Mouse (Mus musculus) embryonic facial prominence, embryonic 10.5 days (tissue): Measurements from ENCODE around the gene Tmtc2. TPM values are rescaled to one million over a fixed set of nuclear protein-coding genes. Genes with fewer than 3 reads are reported as not detected.

Experiments
- DNase-seq: peaks from one replicate; pipeline ENCODE4 v3.0.0-alpha.2; 2017; ENCODE audit warnings: low spot score
- H3K27ac ChIP-seq: fragments of 300-500 bp; sonication (generic); replicated peaks from 2 replicates; pipeline ENCODE4 v1.5.1; 2016; ENCODE audit warnings: mild to moderate bottlenecking
- H3K27me3 ChIP-seq: fragments of 300-500 bp; sonication (generic); replicated peaks from 2 replicates; pipeline ENCODE4 v1.6.1; 2016; ENCODE audit warnings: low read depth, mild to moderate bottlenecking; ENCODE audit not compliant: poor library complexity, severe bottlenecking
- H3K36me3 ChIP-seq: fragments of 300-500 bp; sonication (generic); replicated peaks from 2 replicates; pipeline ENCODE4 v1.6.1; 2016; ENCODE audit warnings: mild to moderate bottlenecking, moderate library complexity
- H3K4me1 ChIP-seq: fragments of 300-500 bp; sonication (generic); 2 replicates; pipeline ENCODE4 v1.6.1; 2016
- H3K4me3 ChIP-seq: fragments of 300-500 bp; sonication (generic); 2 replicates; pipeline ENCODE4 v1.5.1; 2016; ENCODE audit warnings: mild to moderate bottlenecking, moderate library complexity
- H3K9me3 ChIP-seq: fragments of 300-500 bp; sonication (generic); 2 replicates; pipeline ENCODE4 v1.6.1; 2016; ENCODE audit warnings: mild to moderate bottlenecking
- WGBS: fragments of 180-500 bp; shearing (Covaris S2); methylation state at CpG from one replicate; pipeline ENCODE4 v1.1.7; 2016; 5-methylcytosine and 5-hydroxymethylcytosine counted together
- polyA plus RNA-seq: library from polyadenylated mRNA; unstranded; fragments of >200 nt; fragmentation: Nextera tagmentation; extraction: Ambion mirVana; gene quantifications from 2 replicates; pipeline ENCODE4 v1.2.1, GENCODE M21; 2016

Tmtc2 gene
- polyA plus RNA-seq, 1 experiment from 2014 or later, result 8.5 TPM

DNA sequence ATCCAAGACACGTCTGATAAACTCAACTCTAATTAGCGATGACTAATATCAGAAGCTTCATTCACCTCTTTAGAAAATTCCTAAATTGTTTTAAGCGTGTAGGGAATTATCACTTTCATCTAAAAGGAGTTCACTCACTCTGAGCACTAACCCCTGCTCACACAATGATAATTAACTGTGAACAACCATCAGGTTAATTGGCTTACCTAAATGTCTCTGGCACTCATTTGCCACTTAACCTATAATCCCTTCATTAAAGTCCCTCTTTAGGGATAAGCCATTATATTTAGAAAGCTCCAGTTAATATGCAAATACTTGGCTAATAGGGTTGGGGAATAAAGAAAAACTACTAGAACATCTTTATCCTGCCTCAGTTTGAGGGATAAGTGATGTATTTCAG lies 151.1 kb downstream of the Tmtc2 start:
- 56% methylated on average over 3 of the region's 3 CpGs for WGBS

GRCm38 (mm10) chr10:105417845-105418383 lies 156.3 kb downstream of the Tmtc2 start:
- H3K4me3 ChIP-seq, result no peak overlapping the region
- H3K27me3 ChIP-seq, result no peaks in the 10 kb centered on the region
- WGBS, result 91% methylated on average over 15 of the region's 15 CpGs
- H3K9me3 ChIP-seq, result no peaks in the 10 kb centered on the region
- no peaks in the 10 kb centered on the region for H3K4me1 ChIP-seq
- DNase-seq, result no peak
- H3K27ac ChIP-seq, result no peak overlapping the region
- peaks cover 19% of the 10 kb centered on the region for H3K36me3 ChIP-seq

More for the DNA sequence above, 151.1 kb downstream of the Tmtc2 start:
- Histone ChIP-seq H3K9me3 (no peaks in the 10 kb centered on the region), H3K27me3 (no peaks in the 10 kb centered on the region), H3K4me1 (peaks cover 14% of the 10 kb centered on the region), H3K36me3 (peaks cover 12% of the 10 kb centered on the region; the same call in 1 of the 2 replicates), H3K4me3 (no peak overlapping the region), H3K27ac (no peak overlapping the region)
- no peak for DNase-seq

- peaks cover 24% of the 10 kb centered on the region for H3K36me3 ChIP-seq
- H3K4me3 ChIP-seq, result no peak overlapping the region
- H3K27ac ChIP-seq, result no peak overlapping the region
- no peak for DNase-seq
- no peaks in the 10 kb centered on the region for H3K27me3 ChIP-seq
- H3K4me1 ChIP-seq, result no peaks in the 10 kb centered on the region
- H3K9me3 ChIP-seq, result no peaks in the 10 kb centered on the region
- 77% methylated on average over 4 of the region's 4 CpGs for WGBS
Observed at GRCm38 (mm10) chr10:105416601-105417000, 157.7 kb downstream of the Tmtc2 start.

- H3K27ac ChIP-seq, result no peak overlapping the region
- no peak overlapping the region for H3K4me3 ChIP-seq
- no peaks in the 10 kb centered on the region for H3K4me1 ChIP-seq
- whole genome bisulfite sequencing, result 90% methylated on average over 4 of the region's 4 CpGs
- no peak for DNase-seq
- H3K9me3 ChIP-seq, result no peaks in the 10 kb centered on the region
- H3K27me3 ChIP-seq, result no peaks in the 10 kb centered on the region
- H3K36me3 ChIP-seq, result no peaks in the 10 kb centered on the region
Observed at GRCm38 (mm10) chr10:105405856-105406527, 168.3 kb downstream of the Tmtc2 start.

GRCm38 (mm10) chr10:105403931-105404330 lies 170.3 kb downstream of the Tmtc2 start:
- H3K27me3 ChIP-seq, result no peaks in the 10 kb centered on the region
- DNase-seq, result no peak
- no peaks in the 10 kb centered on the region for H3K9me3 ChIP-seq
- H3K27ac ChIP-seq, result no peak overlapping the region
- H3K4me1 ChIP-seq, result no peaks in the 10 kb centered on the region
- H3K36me3 ChIP-seq, result no peaks in the 10 kb centered on the region
- no peak overlapping the region for H3K4me3 ChIP-seq
- WGBS, result 89% methylated on average over 3 of the region's 3 CpGs

DNA sequence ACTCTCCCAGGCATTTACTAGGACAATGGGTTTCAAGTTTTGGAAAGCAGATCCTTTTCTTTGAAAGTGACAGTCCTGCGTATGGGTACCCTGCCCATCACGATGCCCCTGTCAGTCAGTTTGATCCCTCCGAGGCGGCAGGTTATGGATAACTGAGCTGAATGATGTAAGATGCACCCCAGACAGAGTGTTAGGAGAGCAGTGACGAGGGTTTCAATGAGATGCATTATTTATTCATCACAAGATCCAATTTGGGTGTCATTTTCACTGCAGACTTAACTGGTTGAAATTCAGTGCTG lies 171.8 kb downstream of the Tmtc2 start:
- H3K27ac ChIP-seq, result no peak overlapping the region
- WGBS, result 83% methylated on average over 5 of the region's 5 CpGs
- DNase-seq, result no peak
- no peaks in the 10 kb centered on the region for H3K4me1 ChIP-seq
- H3K9me3 ChIP-seq, result no peaks in the 10 kb centered on the region
- no peaks in the 10 kb centered on the region for H3K27me3 ChIP-seq
- no peak overlapping the region for H3K4me3 ChIP-seq
- no peaks in the 10 kb centered on the region for H3K36me3 ChIP-seq

GRCm38 (mm10) chr10:105401754-105402480 lies 172.3 kb downstream of the Tmtc2 start:
- Histone ChIP-seq H3K9me3 (no peaks in the 10 kb centered on the region), H3K27me3 (no peaks in the 10 kb centered on the region), H3K36me3 (no peaks in the 10 kb centered on the region), H3K27ac (no peak overlapping the region), H3K4me3 (no peak overlapping the region), H3K4me1 (no peaks in the 10 kb centered on the region)
- no peak for DNase-seq
- WGBS, result 90% methylated on average over 11 of the region's 11 CpGs

DNA sequence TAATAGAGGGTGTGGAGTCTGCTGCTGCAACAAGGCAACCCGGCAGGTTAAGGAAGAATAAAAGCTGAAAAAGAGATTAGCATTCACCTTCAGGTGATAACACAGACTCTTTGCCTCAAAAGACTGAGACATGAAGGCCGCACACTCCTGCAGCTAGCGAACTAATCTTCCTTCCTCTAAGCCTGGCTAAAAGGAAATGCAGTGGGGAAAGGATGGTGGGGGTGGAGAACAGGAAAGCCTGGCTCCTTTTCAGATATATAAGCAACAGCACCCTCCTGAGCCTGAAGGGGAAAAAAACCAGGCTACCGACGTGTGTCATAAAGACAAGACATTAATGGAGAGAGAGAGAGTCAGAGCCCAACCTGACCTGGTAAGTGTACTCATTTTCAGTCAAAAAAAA lies 174.9 kb downstream of the Tmtc2 start:
- no peaks in the 10 kb centered on the region for H3K4me1 ChIP-seq
- no peak overlapping the region for H3K27ac ChIP-seq
- WGBS, result 56% methylated on average over 5 of the region's 5 CpGs
- no peaks in the 10 kb centered on the region for H3K9me3 ChIP-seq
- no peaks in the 10 kb centered on the region for H3K27me3 ChIP-seq
- H3K36me3 ChIP-seq, result no peaks in the 10 kb centered on the region
- H3K4me3 ChIP-seq, result no peak overlapping the region
- DNase-seq, result no peak

GRCm38 (mm10) chr10:105384065-105384464 lies 190.2 kb downstream of the Tmtc2 start:
- H3K9me3 ChIP-seq, result no peaks in the 10 kb centered on the region
- WGBS, result 44% methylated on average over 4 of the region's 4 CpGs
- H3K27me3 ChIP-seq, result no peaks in the 10 kb centered on the region
- H3K4me1 ChIP-seq, result 0 out of 2 replicates have a peak, but pooled peaks cover 10% of the 10 kb centered on the region
- H3K4me3 ChIP-seq, result no peak overlapping the region
- no peak for DNase-seq
- H3K27ac ChIP-seq, result no peak overlapping the region
- no peaks in the 10 kb centered on the region for H3K36me3 ChIP-seq

DNA sequence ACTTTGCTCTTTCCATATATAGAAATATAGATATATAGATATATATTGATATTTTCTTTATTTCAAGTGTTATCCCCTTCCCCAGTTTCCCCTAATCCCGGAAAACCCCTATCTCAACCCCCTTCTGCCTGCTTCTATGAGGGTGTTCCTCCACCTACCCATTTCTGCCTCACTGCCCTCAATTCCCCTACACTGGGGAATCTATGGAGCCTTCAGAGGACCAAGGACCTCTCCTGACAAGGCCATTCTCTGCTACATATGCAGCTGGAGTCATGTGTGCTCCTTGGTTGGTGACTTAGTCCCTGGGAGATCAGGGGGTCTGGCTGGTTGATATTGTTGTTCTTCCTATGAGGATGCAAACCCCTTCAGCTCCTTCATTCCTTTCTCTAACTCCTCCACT lies 192.5 kb downstream of the Tmtc2 start:
- H3K36me3 ChIP-seq, result no peaks in the 10 kb centered on the region
- H3K4me3 ChIP-seq, result no peak overlapping the region
- H3K4me1 ChIP-seq, result 0 out of 2 replicates have a peak, but pooled peaks cover 10% of the 10 kb centered on the region
- H3K27ac ChIP-seq, result no peak overlapping the region
- no peaks in the 10 kb centered on the region for H3K9me3 ChIP-seq
- no peaks in the 10 kb centered on the region for H3K27me3 ChIP-seq
- no peak for DNase-seq
- 78% methylated on average over 1 of the region's 1 CpGs for WGBS

GRCm38 (mm10) chr10:105381202-105381601 lies 193.0 kb downstream of the Tmtc2 start:
- no peaks in the 10 kb centered on the region for H3K27me3 ChIP-seq
- 69% methylated on average over 5 of the region's 5 CpGs for WGBS
- no peak for DNase-seq

GRCm38 (mm10) chr10:105380584-105380983 lies 193.7 kb downstream of the Tmtc2 start:
- DNase-seq, result peak; percentile 31

More at GRCm38 (mm10) chr10:105381202-105381601, 193.0 kb downstream of the Tmtc2 start:
- Histone ChIP-seq H3K4me1 (0 out of 2 replicates have a peak, but pooled peaks cover 10% of the 10 kb centered on the region), H3K36me3 (no peaks in the 10 kb centered on the region), H3K27ac (no peak overlapping the region), H3K9me3 (no peaks in the 10 kb centered on the region), H3K4me3 (no peak overlapping the region)

GRCm38 (mm10) chr10:105377711-105378110 lies 196.5 kb downstream of the Tmtc2 start:
- no peaks in the 10 kb centered on the region for H3K27me3 ChIP-seq
- no peak for DNase-seq
- H3K9me3 ChIP-seq, result peaks cover 7% of the 10 kb centered on the region; the same call in 1 of the 2 replicates
- no peak overlapping the region for H3K27ac ChIP-seq
- 96% methylated on average over 2 of the region's 2 CpGs for WGBS
- no peak overlapping the region for H3K4me3 ChIP-seq
- H3K4me1 ChIP-seq, result 0 out of 2 replicates have a peak, but pooled peaks cover 3% of the 10 kb centered on the region
- peaks cover 4% of the 10 kb centered on the region; the same call in 1 of the 2 replicates for H3K36me3 ChIP-seq

More at GRCm38 (mm10) chr10:105380584-105380983, 193.7 kb downstream of the Tmtc2 start:
- WGBS, result 61% methylated on average over 7 of the region's 7 CpGs
- Histone ChIP-seq H3K27ac (no peak overlapping the region), H3K36me3 (no peaks in the 10 kb centered on the region), H3K27me3 (no peaks in the 10 kb centered on the region), H3K4me1 (0 out of 2 replicates have a peak, but pooled peaks cover 10% of the 10 kb centered on the region), H3K9me3 (no peaks in the 10 kb centered on the region), H3K4me3 (no peak overlapping the region)
